Mouse (Mus musculus) inflammation-experienced regulatory T-cells, adult 6 months (primary cell): Measurements from ENCODE around the gene Tmem238l. TPM values are rescaled to one million over a fixed set of nuclear protein-coding genes. Genes with fewer than 3 reads are reported as not detected.

Experiments used
- ATAC-seq: one replicate; pipeline ENCODE4 v1.8.0; 2017
- polyA plus RNA-seq, 3 experiments: library from polyadenylated mRNA; unstranded; fragments of 100-300 nt; shearing (Covaris generic); gene quantifications; one replicate each; pipeline ENCODE4 v1.2.1; 2017

Tmem238l gene
- polyA plus RNA-seq = not detected

- ATAC-seq = no peak
Observed at GRCm38 (mm10) chr11:66956303-66956702, at the start of gene Tmem238l. Tmem238l (plus strand) TSS chr11:66956638.

- ATAC-seq = no peak
Observed at GRCm38 (mm10) chr11:66911811-66912210, 44.6 kb upstream of the Tmem238l start, which contains the start of gene Pirt. Pirt (plus strand) TSS chr11:66911981.

GRCm38 (mm10) chr11:66912531-66913458, 43.6 kb upstream of the Tmem238l start:
- ATAC-seq = no peak

- no peak for ATAC-seq
Observed at GRCm38 (mm10) chr11:66914249-66914648, 42.2 kb upstream of the Tmem238l start.

GRCm38 (mm10) chr11:66920012-66920411, 36.4 kb upstream of the Tmem238l start:
- no peak for ATAC-seq

- ATAC-seq = no peak
Observed at GRCm38 (mm10) chr11:66924095-66924823, 32.2 kb upstream of the Tmem238l start.

GRCm38 (mm10) chr11:66928311-66928710, 28.1 kb upstream of the Tmem238l start:
- ATAC-seq = no peak

GRCm38 (mm10) chr11:66932827-66933599, 23.4 kb upstream of the Tmem238l start:
- no peak for ATAC-seq

GRCm38 (mm10) chr11:66934428-66935173, 21.8 kb upstream of the Tmem238l start:
- no peak for ATAC-seq

GRCm38 (mm10) chr11:66942011-66942410, 14.4 kb upstream of the Tmem238l start:
- no peak for ATAC-seq

GRCm38 (mm10) chr11:66945224-66945767, 11.1 kb upstream of the Tmem238l start:
- no peak for ATAC-seq

- ATAC-seq = no peak
Observed at GRCm38 (mm10) chr11:66946521-66946920, 9.9 kb upstream of the Tmem238l start.

- no peak for ATAC-seq
Observed at GRCm38 (mm10) chr11:66946922-66947321, 9.5 kb upstream of the Tmem238l start.

GRCm38 (mm10) chr11:66960797-66961196, 4.4 kb downstream of the Tmem238l start:
- no peak for ATAC-seq

- ATAC-seq = no peak
Observed at GRCm38 (mm10) chr11:66961447-66962176, 5.2 kb downstream of the Tmem238l start.

GRCm38 (mm10) chr11:66963462-66963861, 7.0 kb downstream of the Tmem238l start:
- ATAC-seq = no peak

- ATAC-seq = no peak
Observed at GRCm38 (mm10) chr11:66966500-66967116, 10.2 kb downstream of the Tmem238l start.

GRCm38 (mm10) chr11:66968575-66968974, 12.1 kb downstream of the Tmem238l start:
- no peak for ATAC-seq

- ATAC-seq = no peak
Observed at GRCm38 (mm10) chr11:66973507-66973906, 17.1 kb downstream of the Tmem238l start.

GRCm38 (mm10) chr11:66975606-66976330, 19.3 kb downstream of the Tmem238l start:
- ATAC-seq = no peak
